Mouse (Mus musculus) heart, embryonic 11.5 days (tissue): Measurements from ENCODE around the gene Srrm1. TPM values are rescaled to one million over a fixed set of nuclear protein-coding genes. Genes with fewer than 3 reads are reported as not detected.

Experiments
- ATAC-seq: fragments of 200-750 bp; cut with Nextera tagmentation; replicated peaks from 2 replicates; pipeline ENCODE4 v1.8.0; 2017; ENCODE audit warnings: moderate library complexity; ENCODE audit not compliant: insufficient number of reproducible peaks, low FRiP score, low TSS enrichment
- H3K27ac ChIP-seq: fragments of 300-500 bp; sonication (generic); 2 replicates; pipeline ENCODE4 v1.5.1; 2014; ENCODE audit warnings: mild to moderate bottlenecking, low read depth, low read length
- H3K27me3 ChIP-seq: fragments of 300-500 bp; sonication (generic); 2 replicates; pipeline ENCODE4 v1.6.1; 2014; ENCODE audit warnings: mild to moderate bottlenecking, low read length, mixed read lengths; ENCODE audit not compliant: control insufficient read depth, insufficient read depth
- H3K36me3 ChIP-seq: fragments of 300-500 bp; sonication (generic); 2 replicates; pipeline ENCODE4 v1.6.1; 2014; ENCODE audit warnings: mild to moderate bottlenecking, low read length, moderate library complexity, mixed read lengths; ENCODE audit not compliant: control insufficient read depth, insufficient read depth
- H3K4me1 ChIP-seq: fragments of 300-500 bp; sonication (generic); 2 replicates; pipeline ENCODE4 v1.6.1; 2014; ENCODE audit warnings: low read length; ENCODE audit not compliant: control insufficient read depth, insufficient read depth
- H3K4me2 ChIP-seq: fragments of 300-500 bp; sonication (generic); 2 replicates; pipeline ENCODE4 v1.6.1; 2014; ENCODE audit warnings: mild to moderate bottlenecking, moderate library complexity
- H3K4me3 ChIP-seq: fragments of 300-500 bp; sonication (generic); 2 replicates; pipeline ENCODE4 v1.5.1; 2014; ENCODE audit warnings: low read depth, low read length
- H3K9ac ChIP-seq: fragments of 300-500 bp; sonication (generic); 2 replicates; pipeline ENCODE4 v1.6.1; 2014; ENCODE audit warnings: mild to moderate bottlenecking, low read depth, low read length, moderate library complexity
- H3K9me3 ChIP-seq: fragments of 300-500 bp; sonication (generic); replicated peaks from 2 replicates; pipeline ENCODE4 v1.6.1; 2016; ENCODE audit warnings: low read length; ENCODE audit not compliant: control insufficient read depth
- WGBS: fragments of 180-500 bp; shearing (Covaris S2); extraction: QIAGEN DNeasy Blood & Tissue Kit; methylation state at CpG from one replicate; pipeline ENCODE4 v1.1.7; 2014; ENCODE audit not compliant: insufficient replicate concordance; 5-methylcytosine and 5-hydroxymethylcytosine counted together
- polyA plus RNA-seq: library from polyadenylated mRNA; unstranded; fragments of >200 nt; fragmentation: Nextera tagmentation; extraction: Ambion mirVana; gene quantifications from 2 replicates; pipeline ENCODE4 v1.2.1, GENCODE M21; 2014

The Srrm1 gene
- polyA plus RNA-seq, 1 experiment from 2014 or later = 183 TPM

GRCm38 (mm10) chr4:135392801-135393200, 39.7 kb upstream of the Srrm1 start:
- ATAC-seq = no peak
- H3K27me3 ChIP-seq = peaks cover 22% of the 10 kb centered on the region

GRCm38 (mm10) chr4:135391014-135391413, 37.9 kb upstream of the Srrm1 start:
- Histone ChIP-seq H3K36me3 (no peaks in the 10 kb centered on the region), H3K9ac (no peak overlapping the region), H3K9me3 (no peaks in the 10 kb centered on the region), H3K4me1 (no peaks in the 10 kb centered on the region; the same call in 1 of the 2 replicates), H3K27ac (no peak overlapping the region), H3K27me3 (peaks cover 5% of the 10 kb centered on the region; the same call in 1 of the 2 replicates), H3K4me3 (no peak overlapping the region), H3K4me2 (no peak overlapping the region)
- ATAC-seq = no peak
- 64% methylated on average over 6 of the region's 6 CpGs for WGBS

More at GRCm38 (mm10) chr4:135392801-135393200, 39.7 kb upstream of the Srrm1 start:
- Histone ChIP-seq H3K4me2 (no peak overlapping the region), H3K4me1 (peaks cover 2% of the 10 kb centered on the region; the same call in 1 of the 2 replicates), H3K9ac (no peak overlapping the region), H3K4me3 (no peak overlapping the region), H3K9me3 (no peaks in the 10 kb centered on the region), H3K27ac (no peak overlapping the region), H3K36me3 (no peaks in the 10 kb centered on the region)
- 71% methylated on average over 3 of the region's 3 CpGs for WGBS

- Histone ChIP-seq H3K9ac (no peak overlapping the region), H3K9me3 (no peaks in the 10 kb centered on the region), H3K4me3 (no peak overlapping the region), H3K4me2 (no peak overlapping the region), H3K27me3 (0 out of 2 replicates have a peak, but pooled peaks cover 4% of the 10 kb centered on the region), H3K4me1 (peaks cover 5% of the 10 kb centered on the region; the same call in 1 of the 2 replicates), H3K36me3 (no peaks in the 10 kb centered on the region), H3K27ac (no peak overlapping the region; the same call in 1 of the 2 replicates)
- no peak for ATAC-seq
- 54% methylated on average over 10 of the region's 10 CpGs for WGBS
Measured at GRCm38 (mm10) chr4:135385614-135386013, 32.5 kb upstream of the Srrm1 start.

GRCm38 (mm10) chr4:135382316-135382715, 29.2 kb upstream of the Srrm1 start:
- no peaks in the 10 kb centered on the region for H3K36me3 ChIP-seq
- ATAC-seq = no peak
- H3K4me2 ChIP-seq = no peak overlapping the region
- H3K27me3 ChIP-seq = 0 out of 2 replicates have a peak, but pooled peaks cover 4% of the 10 kb centered on the region
- no peak overlapping the region for H3K4me3 ChIP-seq
- H3K9me3 ChIP-seq = no peaks in the 10 kb centered on the region
- no peak overlapping the region for H3K27ac ChIP-seq
- 4% methylated on average over 14 of the region's 14 CpGs for WGBS
- H3K9ac ChIP-seq = no peak overlapping the region
- H3K4me1 ChIP-seq = peaks cover 5% of the 10 kb centered on the region; the same call in 1 of the 2 replicates

- Histone ChIP-seq H3K36me3 (no peaks in the 10 kb centered on the region), H3K4me2 (no peak overlapping the region), H3K4me3 (no peak overlapping the region), H3K9me3 (no peaks in the 10 kb centered on the region), H3K27me3 (0 out of 2 replicates have a peak, but pooled peaks cover 4% of the 10 kb centered on the region), H3K27ac (no peak overlapping the region), H3K9ac (no peak overlapping the region), H3K4me1 (peaks cover 5% of the 10 kb centered on the region; the same call in 1 of the 2 replicates)
- ATAC-seq = no peak
- 33% methylated on average over 8 of the region's 8 CpGs for WGBS
Measured at GRCm38 (mm10) chr4:135381355-135381754, 28.2 kb upstream of the Srrm1 start.

GRCm38 (mm10) chr4:135377241-135377640, 24.1 kb upstream of the Srrm1 start:
- Histone ChIP-seq H3K36me3 (no peaks in the 10 kb centered on the region), H3K4me1 (no peaks in the 10 kb centered on the region), H3K9ac (no peak overlapping the region), H3K4me3 (no peak overlapping the region), H3K9me3 (0 out of 2 replicates have a peak, but pooled peaks cover 2% of the 10 kb centered on the region), H3K4me2 (no peak overlapping the region), H3K27ac (no peak overlapping the region), H3K27me3 (no peaks in the 10 kb centered on the region)
- no peak for ATAC-seq
- 70% methylated on average over 11 of the region's 11 CpGs for WGBS

- Histone ChIP-seq H3K36me3 (no peaks in the 10 kb centered on the region), H3K9ac (no peak overlapping the region), H3K4me1 (no peaks in the 10 kb centered on the region), H3K27me3 (no peaks in the 10 kb centered on the region), H3K4me3 (no peak overlapping the region), H3K4me2 (no peak overlapping the region), H3K9me3 (0 out of 2 replicates have a peak, but pooled peaks cover 2% of the 10 kb centered on the region), H3K27ac (no peak overlapping the region)
- WGBS = 67% methylated on average over 3 of the region's 3 CpGs
- ATAC-seq = no peak
Measured at GRCm38 (mm10) chr4:135375444-135375843, 22.3 kb upstream of the Srrm1 start.

GRCm38 (mm10) chr4:135373299-135373698, 20.2 kb upstream of the Srrm1 start:
- Histone ChIP-seq H3K4me3 (no peak overlapping the region), H3K27me3 (no peaks in the 10 kb centered on the region), H3K4me1 (no peaks in the 10 kb centered on the region), H3K36me3 (no peaks in the 10 kb centered on the region), H3K9me3 (0 out of 2 replicates have a peak, but pooled peaks cover 2% of the 10 kb centered on the region), H3K27ac (no peak overlapping the region), H3K4me2 (no peak overlapping the region), H3K9ac (no peak overlapping the region)
- no peak for ATAC-seq
- WGBS = 76% methylated on average over 5 of the region's 5 CpGs

- no peak overlapping the region for H3K4me2 ChIP-seq
- H3K36me3 ChIP-seq = no peaks in the 10 kb centered on the region
- no peak overlapping the region for H3K27ac ChIP-seq
- no peak overlapping the region for H3K4me3 ChIP-seq
- H3K9ac ChIP-seq = no peak overlapping the region
- 82% methylated on average over 11 of the region's 11 CpGs for WGBS
- 0 out of 2 replicates have a peak, but pooled peaks cover under 1% of the 10 kb centered on the region for H3K9me3 ChIP-seq
- H3K27me3 ChIP-seq = no peaks in the 10 kb centered on the region
- H3K4me1 ChIP-seq = no peaks in the 10 kb centered on the region
- ATAC-seq = no peak
Measured at GRCm38 (mm10) chr4:135370372-135370771, 17.3 kb upstream of the Srrm1 start.
